In the genomic region with DNA sequence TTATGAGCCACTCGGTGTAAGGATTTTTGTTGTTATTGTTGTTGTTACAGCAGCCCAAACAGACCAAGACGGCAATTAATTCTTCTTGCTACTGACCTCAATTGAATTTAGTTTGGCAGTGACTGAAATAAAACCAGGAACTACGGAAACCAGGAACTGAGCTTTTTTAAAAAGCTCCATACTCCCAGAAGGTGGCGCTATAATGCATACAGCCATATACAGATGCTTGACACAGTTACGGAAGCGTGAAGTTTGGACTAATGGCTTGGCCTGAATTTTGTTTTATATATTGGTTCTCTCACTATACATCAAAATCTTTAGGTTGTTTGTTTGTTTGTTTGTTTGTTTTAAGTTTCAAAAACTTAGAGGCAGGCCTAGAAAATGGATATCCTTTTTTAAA, we compare ENCODE assay signal across 13 mouse cellular contexts.
DNase-seq lines count a peak whose midpoint lies in the region; ATAC-seq and TF ChIP-seq lines count a peak whose summit lies in the region.
"Had no signal": no experiment of that assay in that cellular context is flagged by ENCODE, and none has a peak within 500 bp of the region (broad histone marks: within the 10 kb centered on the region; RNA-seq: fewer than 3 reads in every experiment).

No protein-coding gene starts in this region.

- no peak for ATAC-seq in intestine, postnatal 0 days
- ATAC-seq in intestine, embryonic 15.5 days: no peak
- ATAC-seq in midbrain, embryonic 14.5 days (ENCODE audit: low FRiP score, low TSS enrichment): no peak
- no peak for ATAC-seq in midbrain, embryonic 13.5 days
- ATAC-seq: forebrain, embryonic 13.5 days had no signal

- H3K27me3 ChIP-seq in intestine, postnatal 0 days (replicated peaks; ENCODE audit: control insufficient read depth, insufficient read depth, low read length): no peaks in the 10 kb centered on the region
- no peaks in the 10 kb centered on the region for H3K27me3 ChIP-seq in intestine, embryonic 15.5 days (replicated peaks)
- H3K27me3 ChIP-seq in midbrain, embryonic 14.5 days (ENCODE audit: control insufficient read depth, insufficient read depth, low read length): no peaks in the 10 kb centered on the region
- H3K27me3 ChIP-seq in midbrain, embryonic 13.5 days: no peaks in the 10 kb centered on the region
- H3K27me3 ChIP-seq: forebrain, embryonic 13.5 days; limb, embryonic 12.5 days; stomach, embryonic 15.5 days had no signal

- peak; percentile 6 for DNase-seq in adrenal gland, adult 2 months
- DNase-seq in adrenal gland, postnatal 4 days (ENCODE audit: low spot score in 2 of 2): no peak
- DNase-seq in midbrain, embryonic 14.5 days: peak; percentile 9
- peak; percentile 4 for DNase-seq in telencephalon, adult 2 months (ENCODE audit: low read depth, low spot score)
- no peak for DNase-seq in ovary, postnatal 10 days (ENCODE audit: low spot score)
- DNase-seq: cerebellum, adult 9-10 months; kidney, adult 8-10 months had no signal

- H3K4me2 ChIP-seq in intestine, postnatal 0 days (replicated peaks; ENCODE audit: low read depth): no peak overlapping the region
- H3K4me2 ChIP-seq in intestine, embryonic 15.5 days (replicated peaks): no peak overlapping the region
- no peak overlapping the region for H3K4me2 ChIP-seq in midbrain, embryonic 14.5 days (ENCODE audit: low read length)
- H3K4me2 ChIP-seq in midbrain, embryonic 13.5 days (replicated peaks): no peak overlapping the region
- H3K4me2 ChIP-seq: forebrain, embryonic 13.5 days; limb, embryonic 12.5 days; stomach, embryonic 15.5 days had no signal

- H3K9ac ChIP-seq in intestine, postnatal 0 days (ENCODE audit: low read depth, low read length): no peak overlapping the region
- no peak overlapping the region for H3K9ac ChIP-seq in intestine, embryonic 15.5 days
- H3K9ac ChIP-seq in midbrain, embryonic 14.5 days (replicated peaks; ENCODE audit: low read length): no peak overlapping the region
- no peak overlapping the region for H3K9ac ChIP-seq in midbrain, embryonic 13.5 days (replicated peaks)
- H3K9ac ChIP-seq: forebrain, embryonic 13.5 days; limb, embryonic 12.5 days; stomach, embryonic 15.5 days had no signal

- TF ChIP-seq CTCF in intestine, postnatal 0 days (IDR thresholded peaks at IDR 0.05; ENCODE audit: low read depth): peak; percentile 69

- WGBS in intestine, postnatal 0 days: 59% methylated on average over 6 of the region's 6 CpGs
- 60% methylated on average over 6 of the region's 6 CpGs for WGBS in intestine, embryonic 15.5 days
- 64% methylated on average over 6 of the region's 6 CpGs for WGBS in midbrain, embryonic 14.5 days
- WGBS in midbrain, embryonic 13.5 days: 63% methylated on average over 6 of the region's 6 CpGs

- H3K9me3 ChIP-seq in intestine, postnatal 0 days (ENCODE audit: control insufficient read depth): no peaks in the 10 kb centered on the region
- no peaks in the 10 kb centered on the region for H3K9me3 ChIP-seq in intestine, embryonic 15.5 days
- H3K9me3 ChIP-seq in midbrain, embryonic 14.5 days (ENCODE audit: control insufficient read depth, low read length): no peaks in the 10 kb centered on the region
- no peaks in the 10 kb centered on the region for H3K9me3 ChIP-seq in midbrain, embryonic 13.5 days
- H3K9me3 ChIP-seq: forebrain, embryonic 13.5 days; limb, embryonic 12.5 days; stomach, embryonic 15.5 days had no signal

- H3K36me3 ChIP-seq in intestine, postnatal 0 days (ENCODE audit: control insufficient read depth, insufficient read depth): no peaks in the 10 kb centered on the region
- H3K36me3 ChIP-seq in intestine, embryonic 15.5 days: no peaks in the 10 kb centered on the region
- H3K36me3 ChIP-seq in midbrain, embryonic 14.5 days (ENCODE audit: control insufficient read depth, insufficient read depth, low read length): no peaks in the 10 kb centered on the region
- no peaks in the 10 kb centered on the region for H3K36me3 ChIP-seq in midbrain, embryonic 13.5 days
- H3K36me3 ChIP-seq: limb, embryonic 12.5 days; stomach, embryonic 15.5 days had no signal

- no peaks in the 10 kb centered on the region for H3K4me1 ChIP-seq in intestine, postnatal 0 days (replicated peaks; ENCODE audit: control insufficient read depth, insufficient read depth, low read length)
- H3K4me1 ChIP-seq in intestine, embryonic 15.5 days (replicated peaks): no peaks in the 10 kb centered on the region
- H3K4me1 ChIP-seq in midbrain, embryonic 14.5 days (ENCODE audit: control insufficient read depth, insufficient read depth, low read length): no peaks in the 10 kb centered on the region
- H3K4me1 ChIP-seq in midbrain, embryonic 13.5 days (replicated peaks): no peaks in the 10 kb centered on the region
- H3K4me1 ChIP-seq: forebrain, embryonic 13.5 days; limb, embryonic 12.5 days; stomach, embryonic 15.5 days had no signal

- H3K27ac ChIP-seq in intestine, postnatal 0 days (ENCODE audit: low read depth, low read length): no peak overlapping the region
- no peak overlapping the region for H3K27ac ChIP-seq in intestine, embryonic 15.5 days
- H3K27ac ChIP-seq in midbrain, embryonic 14.5 days (replicated peaks; ENCODE audit: low read depth, low read length): no peak overlapping the region
- no peak overlapping the region for H3K27ac ChIP-seq in midbrain, embryonic 13.5 days
- H3K27ac ChIP-seq: forebrain, embryonic 13.5 days; limb, embryonic 12.5 days; stomach, embryonic 15.5 days had no signal

- no peak overlapping the region for H3K4me3 ChIP-seq in intestine, postnatal 0 days (ENCODE audit: low read depth, low read length)
- H3K4me3 ChIP-seq in intestine, embryonic 15.5 days (replicated peaks): no peak overlapping the region
- no peak overlapping the region for H3K4me3 ChIP-seq in midbrain, embryonic 14.5 days (replicated peaks; ENCODE audit: low read depth, low read length)
- no peak overlapping the region for H3K4me3 ChIP-seq in midbrain, embryonic 13.5 days (replicated peaks)
- H3K4me3 ChIP-seq: forebrain, embryonic 13.5 days; limb, embryonic 12.5 days; stomach, embryonic 15.5 days had no signal

Comparison
In these comparisons a context has a peak if more than half of its experiments do, and no peak if none do; other contexts are left out.
1. DNase-seq: peak in adrenal gland, adult 2 months (single experiment), midbrain, embryonic 14.5 days (single experiment) and telencephalon, adult 2 months (single experiment); none in adrenal gland, postnatal 4 days (0 of 2) and ovary, postnatal 10 days (single experiment).